Mouse (Mus musculus) ovary, postnatal 10 days (tissue): Measurements from ENCODE around the gene Dmrt1.
"Not testable (repeated sequence)": the region's sequence is repeated elsewhere in the genome, so short reads cannot be mapped to it uniquely, and the experiment has no call there.

Experiments used
- DNase-seq: peaks from one replicate; pipeline ENCODE4 v3.0.0; 2022; ENCODE audit warnings: low spot score

Dmrt1 gene

DNA sequence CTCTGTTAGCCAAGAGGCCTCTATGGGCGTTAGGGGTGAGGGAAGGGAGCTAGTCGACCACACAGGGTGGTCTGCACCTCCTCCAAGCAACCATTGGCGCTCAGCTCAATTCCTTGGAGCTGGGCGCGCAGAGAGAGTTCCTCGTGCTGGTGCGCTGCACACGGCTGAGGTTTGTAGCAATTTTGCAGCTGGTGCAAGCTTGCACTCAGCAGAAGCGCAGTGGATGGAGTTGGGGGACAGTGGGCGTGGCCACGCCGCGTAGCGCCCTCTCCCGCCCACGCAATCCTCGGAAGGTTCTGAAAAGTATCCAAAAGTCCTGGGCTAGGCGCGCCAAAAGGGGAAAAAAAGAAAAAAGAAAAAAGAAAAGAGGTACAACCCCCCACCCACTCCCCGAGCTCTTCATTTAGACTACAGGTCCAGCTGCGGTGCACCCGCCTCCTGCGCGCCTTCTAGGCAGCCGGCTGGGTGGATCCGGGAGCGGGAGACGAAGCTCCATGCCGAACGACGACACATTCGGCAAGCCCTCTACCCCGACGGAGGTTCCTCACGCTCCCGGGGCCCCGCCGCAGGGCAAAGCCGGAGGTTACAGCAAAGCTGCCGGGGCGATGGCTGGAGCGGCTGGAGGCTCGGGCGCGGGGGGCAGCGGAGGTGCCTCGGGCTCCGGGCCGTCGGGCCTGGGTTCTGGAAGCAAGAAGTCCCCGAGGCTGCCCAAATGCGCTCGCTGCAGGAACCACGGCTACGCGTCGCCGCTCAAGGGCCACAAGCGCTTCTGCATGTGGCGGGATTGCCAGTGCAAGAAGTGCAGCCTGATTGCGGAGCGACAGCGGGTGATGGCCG lies at the start of gene Dmrt1:
Gene Dmrt1, plus strand, starts transcription at position 259 of the 837 bp plus-strand sequence.
- DNase-seq, result no peak

DNA sequence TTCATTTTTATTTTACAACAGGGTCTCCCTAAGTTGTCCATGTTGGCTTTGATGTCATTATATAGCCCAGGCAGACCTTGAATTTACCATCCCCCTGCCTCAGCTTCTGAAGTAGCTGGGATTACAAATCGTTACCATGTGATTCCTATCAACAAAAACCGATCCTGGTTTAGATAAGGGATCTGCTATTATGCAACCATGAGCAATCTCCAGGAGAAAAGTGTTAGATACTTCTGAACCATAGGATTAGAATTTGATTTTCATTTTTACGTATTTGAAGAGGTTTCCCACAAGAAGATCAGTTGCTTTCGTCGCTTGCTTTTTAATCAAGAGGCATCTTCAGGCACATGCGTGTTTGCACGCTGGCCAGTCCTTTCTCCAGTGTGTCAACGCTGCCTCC lies 44.7 kb upstream of the Dmrt1 start:
- no peak for DNase-seq

DNA sequence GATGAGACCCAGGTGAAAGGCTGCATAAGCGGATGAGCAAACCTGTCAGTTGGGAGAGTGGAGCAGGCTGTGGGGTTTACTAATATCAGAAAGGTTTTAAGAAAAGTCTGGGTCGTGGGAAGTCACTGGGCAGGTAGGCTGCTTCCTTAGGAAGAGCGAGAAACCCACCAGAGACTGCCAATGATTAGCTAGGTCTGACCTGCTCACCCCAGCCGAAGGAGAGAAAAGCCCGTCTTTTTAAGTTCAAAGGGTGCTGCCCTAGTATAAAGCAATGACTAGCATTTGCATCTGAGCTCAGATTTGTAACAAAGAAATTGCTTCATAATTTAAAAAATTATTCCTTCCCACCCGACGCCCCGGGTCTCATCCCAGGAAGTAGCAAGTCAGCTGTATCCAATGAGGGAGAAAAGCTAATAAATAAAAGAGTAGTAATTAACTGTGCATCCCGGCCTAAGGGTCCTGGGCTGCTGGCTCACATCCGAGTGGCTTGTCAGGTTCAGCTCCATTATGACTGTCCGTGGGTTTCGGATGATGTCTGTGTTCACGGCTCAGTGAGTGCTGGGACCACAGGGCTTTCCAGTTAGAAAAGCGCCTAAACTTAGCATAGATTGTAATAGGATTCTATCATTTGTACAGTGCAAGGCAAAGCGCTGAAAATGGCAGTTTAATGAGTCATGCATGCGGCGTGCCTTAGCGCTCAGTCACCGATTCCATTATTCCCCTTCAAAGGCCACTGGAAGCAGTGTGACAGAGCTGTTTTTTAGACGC lies 43.7 kb upstream of the Dmrt1 start:
- no peak for DNase-seq

DNA sequence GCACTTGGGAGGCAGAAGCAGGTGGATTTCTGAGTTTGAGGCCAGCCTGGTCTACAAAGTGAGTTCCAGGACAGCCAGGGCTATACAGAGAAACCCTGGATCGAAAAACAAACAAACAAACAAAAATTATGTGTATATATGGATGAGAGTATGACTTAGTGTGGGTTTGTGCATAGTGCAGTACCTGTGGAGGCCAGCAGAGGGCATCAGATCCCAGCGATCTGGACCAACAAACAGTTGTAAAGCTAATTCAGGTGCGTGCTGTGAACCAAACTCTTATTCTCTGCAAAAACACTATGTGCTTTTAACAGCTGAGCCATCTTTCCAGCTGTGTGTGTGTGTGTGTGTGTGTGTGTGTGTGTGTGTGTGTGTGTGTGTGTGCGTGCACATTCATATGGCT lies 29.6 kb upstream of the Dmrt1 start:
- not testable (repeated sequence) for DNase-seq

DNA sequence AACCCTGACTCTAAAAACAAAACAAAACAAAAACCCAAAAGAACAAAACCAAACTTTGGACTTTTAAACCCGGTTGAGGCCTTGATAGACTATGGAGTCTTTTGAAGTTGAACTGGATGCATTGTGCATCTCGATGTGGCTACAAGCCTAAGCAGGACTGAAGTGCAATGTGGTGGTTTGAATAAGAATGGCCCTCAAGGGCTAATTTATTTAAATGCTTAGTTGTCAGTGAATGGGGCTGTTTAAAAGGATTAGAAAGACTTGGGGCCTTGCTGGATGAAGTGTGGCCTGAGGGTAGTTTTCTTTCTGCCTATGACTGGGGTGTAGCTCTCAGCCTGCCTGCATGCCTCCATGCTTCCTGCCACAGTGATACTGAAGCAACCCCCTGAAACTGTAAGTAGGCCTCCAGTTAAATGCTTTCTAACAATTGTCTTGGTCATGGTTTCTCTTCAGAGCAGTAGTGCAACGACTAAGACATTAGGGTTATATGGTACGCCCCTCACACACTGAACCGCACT lies 26.2 kb upstream of the Dmrt1 start:
- no peak for DNase-seq

DNA sequence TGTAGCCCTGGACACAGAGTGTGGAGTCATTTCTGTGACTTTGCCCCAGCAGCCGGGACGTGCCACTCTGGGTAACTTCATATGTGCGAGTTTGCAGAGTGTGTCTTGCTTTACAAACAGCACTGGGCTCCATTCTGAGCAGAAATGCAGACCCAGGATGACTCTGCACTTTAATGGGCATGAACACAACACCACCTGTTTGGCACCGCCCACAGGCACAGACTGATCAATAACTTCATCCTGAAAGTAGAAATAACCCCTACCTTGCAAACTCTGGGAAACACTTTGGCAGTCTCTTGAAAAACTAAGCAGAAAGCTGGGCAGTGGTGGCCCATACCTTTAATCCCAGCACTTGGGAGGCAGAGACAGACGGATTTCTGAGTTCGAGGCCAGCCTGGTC lies 24.6 kb upstream of the Dmrt1 start:
- no peak for DNase-seq

DNA sequence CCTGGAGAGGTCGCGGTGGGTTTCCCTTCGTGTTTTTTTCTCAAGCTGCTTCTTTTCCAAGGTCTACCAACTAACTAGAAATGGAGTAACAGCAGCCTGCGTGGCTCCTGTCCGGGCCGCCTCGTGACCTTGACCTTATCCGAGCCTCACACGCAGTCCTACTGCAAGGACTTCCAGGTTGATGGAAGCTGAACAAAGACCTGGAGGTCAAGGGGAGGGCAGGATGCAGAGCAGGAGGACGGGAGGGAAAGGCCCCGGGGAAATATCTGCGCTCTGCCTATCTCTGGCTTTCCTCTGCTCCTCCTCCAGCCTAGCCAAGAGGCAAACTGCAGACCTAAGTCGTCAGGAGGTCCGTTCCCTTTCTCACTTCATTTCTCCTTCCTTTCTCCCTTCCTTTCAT lies 18.9 kb upstream of the Dmrt1 start:
- DNase-seq, result no peak

DNA sequence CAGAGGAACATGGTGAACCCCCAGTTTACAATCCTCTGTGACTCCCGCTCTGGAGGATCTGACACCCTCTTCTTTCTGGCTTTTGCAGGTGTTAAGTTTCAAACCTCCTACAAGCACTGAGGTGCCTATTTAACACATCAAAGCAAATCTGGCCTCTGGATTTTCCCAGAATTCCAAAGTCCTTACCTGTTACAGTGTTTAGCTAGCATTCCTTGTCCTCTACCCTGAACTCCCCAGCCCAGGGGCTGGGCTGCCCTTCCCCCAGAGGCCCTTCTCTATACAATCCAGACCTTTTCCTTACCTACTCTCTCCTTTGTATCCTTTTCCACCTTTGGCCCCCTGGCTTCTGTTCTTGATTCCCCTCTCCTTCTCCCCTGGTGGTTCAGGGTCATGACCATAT lies 18.1 kb upstream of the Dmrt1 start:
- DNase-seq, result no peak

DNA sequence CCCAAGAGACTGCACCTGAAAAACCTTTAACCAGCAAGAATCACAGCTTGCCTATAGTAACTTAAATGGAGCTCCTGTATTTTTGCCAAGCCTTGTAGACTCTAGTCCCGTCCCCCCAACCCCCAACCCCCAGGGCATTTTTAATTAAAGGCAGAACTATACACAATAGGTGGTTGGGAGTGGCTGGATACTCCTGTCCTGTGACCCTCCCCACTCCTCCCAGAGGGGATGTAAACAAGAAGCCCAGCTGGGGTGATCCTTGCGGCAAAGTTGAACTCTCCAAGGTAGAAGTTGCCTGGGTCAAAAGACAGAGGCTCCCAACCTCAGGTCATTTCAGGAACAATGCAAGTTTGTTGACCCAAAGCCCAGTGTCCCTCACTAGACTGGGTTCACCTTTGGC lies 16.9 kb upstream of the Dmrt1 start:
- DNase-seq, result no peak

DNA sequence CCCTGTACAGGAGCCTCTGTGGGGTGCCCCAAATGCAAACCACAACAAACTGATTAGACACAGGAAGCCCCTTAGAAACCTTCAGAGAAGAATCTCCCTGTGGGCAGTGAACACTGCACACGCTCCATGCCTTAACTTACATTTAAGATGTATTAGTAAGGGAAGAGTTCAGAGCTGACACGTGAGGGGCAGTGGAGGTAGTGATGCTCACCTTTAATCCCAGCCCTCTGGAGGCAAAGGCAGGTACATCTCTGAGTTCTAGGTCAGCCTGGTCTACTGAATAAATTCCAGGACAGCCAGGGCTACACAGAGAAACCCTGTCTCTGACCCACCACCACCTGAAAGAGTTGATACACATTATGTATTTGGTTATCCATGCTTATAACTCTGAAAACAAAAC lies 15.9 kb upstream of the Dmrt1 start:
- no peak for DNase-seq

DNA sequence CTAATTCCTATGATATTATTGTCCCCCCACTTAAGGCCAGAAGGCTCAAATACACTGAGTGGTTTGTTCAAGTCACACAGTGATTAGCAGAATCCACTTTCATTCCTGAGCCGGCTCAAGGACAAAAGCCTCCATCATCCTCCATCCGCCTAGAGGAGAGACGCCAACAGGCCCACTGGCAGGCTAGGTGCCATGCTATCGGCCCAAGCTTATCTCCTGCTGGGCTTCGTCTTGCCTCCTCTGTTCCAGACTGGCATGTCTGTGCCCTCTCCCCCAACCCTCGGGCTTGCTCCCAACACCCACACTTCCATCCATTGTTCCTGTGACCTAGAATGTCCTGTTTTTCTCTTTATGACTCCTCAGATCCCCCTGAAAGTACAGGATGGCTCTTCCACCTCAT lies 8.0 kb upstream of the Dmrt1 start:
- DNase-seq, result no peak

DNA sequence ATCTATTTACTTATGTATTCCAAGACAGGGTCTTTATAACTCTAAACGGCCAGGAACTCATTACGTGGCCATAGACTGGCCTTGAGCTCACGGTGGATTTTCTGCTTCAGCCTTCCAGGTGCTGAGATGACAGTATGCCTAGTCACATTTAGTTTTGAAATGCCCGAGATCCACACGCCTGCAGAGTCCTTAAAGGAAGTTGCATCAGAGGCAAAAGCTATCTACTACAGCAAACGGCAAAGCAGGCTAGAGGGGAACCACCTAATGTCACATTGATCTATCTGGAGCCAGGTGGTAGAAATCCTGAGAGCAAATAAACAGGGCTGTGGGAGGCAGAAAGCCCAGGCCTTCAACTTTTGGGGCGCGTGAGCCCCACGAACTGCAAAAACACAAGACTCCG lies 540 bp upstream of the Dmrt1 start:
- DNase-seq, result no peak

DNA sequence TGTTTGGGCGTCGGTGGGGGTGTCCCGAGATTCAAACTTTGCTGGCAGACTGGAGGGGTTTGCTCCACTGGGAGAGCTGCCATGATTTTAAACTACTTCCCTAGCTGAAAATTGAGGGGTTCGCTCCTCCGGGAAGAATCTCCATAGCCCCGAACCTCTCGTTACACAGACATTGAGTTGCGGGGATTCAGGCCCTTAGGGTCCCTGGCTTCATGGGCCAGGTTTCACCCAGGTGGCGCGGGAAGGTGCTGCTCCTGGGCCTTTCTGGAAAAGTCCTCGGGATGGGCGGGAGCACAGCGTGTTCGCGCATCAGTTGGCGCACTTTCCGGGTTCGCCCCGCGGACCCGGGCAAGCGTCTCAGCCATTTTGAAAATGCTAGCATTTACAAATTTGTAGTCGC lies 1.2 kb downstream of the Dmrt1 start:
- no peak for DNase-seq

DNA sequence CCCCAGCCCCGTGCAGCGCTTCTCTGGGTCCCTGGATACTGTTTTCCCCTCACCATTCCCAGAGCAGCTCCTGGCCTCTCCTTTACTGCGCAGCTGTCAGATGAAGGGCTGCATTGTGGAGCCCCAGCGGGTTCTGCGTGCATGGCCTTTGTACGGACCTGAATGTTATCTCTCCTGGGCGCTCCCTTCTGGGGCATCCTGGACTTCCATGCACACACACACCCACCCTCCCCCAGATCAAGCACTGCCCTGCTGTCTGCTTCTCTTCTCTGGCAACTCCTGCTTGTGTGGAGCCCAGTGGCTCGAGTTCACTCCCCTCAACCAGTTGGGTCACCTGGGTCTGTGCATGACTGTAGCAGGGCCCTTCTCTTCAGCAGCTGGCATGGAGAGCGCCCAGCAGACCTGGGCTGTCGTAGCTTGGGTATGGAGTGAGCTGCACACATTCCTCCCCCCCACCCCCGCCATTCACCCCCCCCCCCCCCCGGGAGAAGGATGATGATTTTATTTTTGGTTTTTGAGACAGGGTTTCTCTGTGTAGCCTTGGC lies 9.6 kb downstream of the Dmrt1 start:
- DNase-seq, result no peak

DNA sequence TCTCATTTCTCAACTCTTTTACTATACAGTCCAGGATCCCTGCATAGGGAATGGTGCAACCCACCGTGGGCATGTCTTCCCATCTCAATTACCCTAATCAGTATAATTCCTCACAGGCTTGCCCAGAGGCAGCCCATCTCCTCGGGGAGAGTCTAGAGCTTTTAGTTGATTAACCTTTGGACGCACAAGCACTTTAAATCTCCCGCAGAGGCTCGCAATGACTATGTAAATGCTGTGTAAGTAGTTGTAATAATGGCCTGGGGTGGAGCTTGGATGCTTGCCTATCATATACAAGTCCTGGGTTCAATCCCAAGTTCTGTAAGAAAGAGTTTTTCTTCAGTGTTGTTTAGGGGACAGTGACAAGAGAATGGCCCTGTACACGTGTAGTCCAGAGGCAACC lies 18.7 kb downstream of the Dmrt1 start:
- no peak for DNase-seq

DNA sequence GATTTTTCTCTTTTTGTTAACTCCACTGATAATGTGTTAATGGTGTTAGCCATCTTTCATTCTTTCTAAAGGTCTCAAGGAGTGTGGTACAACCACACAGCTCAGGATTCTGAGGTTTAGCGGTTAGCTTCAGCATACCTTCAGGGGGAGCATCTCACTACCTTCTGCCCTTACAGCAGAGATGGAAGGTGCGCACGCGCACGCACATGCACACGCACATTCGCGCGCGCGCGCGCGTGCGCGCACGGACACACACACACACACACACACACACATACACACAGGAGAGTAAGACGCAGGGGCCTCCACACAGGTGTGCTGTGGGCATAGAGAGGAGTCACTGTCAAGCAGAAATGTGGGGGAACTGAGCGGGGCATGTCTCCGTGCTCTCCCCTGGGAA lies 20.3 kb downstream of the Dmrt1 start:
- no peak for DNase-seq

DNA sequence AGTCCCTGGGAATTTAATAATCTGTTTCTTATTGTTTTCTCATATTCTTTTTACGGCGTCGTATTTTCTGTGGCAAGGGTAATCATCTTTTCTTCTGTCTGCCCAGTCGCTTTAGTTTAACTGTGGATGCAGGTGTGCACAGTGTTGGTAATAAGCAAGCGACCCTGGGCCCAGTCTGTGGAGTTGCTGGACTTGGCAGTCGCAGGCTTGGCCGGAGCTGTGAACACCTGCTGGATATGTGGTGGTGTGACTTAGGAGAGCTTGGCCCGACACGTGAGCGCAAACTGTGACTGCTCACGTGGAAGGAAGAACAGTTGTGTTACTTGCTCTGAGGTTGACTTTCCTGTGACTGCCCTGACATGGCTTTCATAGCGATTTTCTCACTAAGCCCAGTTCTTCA lies 24.3 kb downstream of the Dmrt1 start:
- no peak for DNase-seq

DNA sequence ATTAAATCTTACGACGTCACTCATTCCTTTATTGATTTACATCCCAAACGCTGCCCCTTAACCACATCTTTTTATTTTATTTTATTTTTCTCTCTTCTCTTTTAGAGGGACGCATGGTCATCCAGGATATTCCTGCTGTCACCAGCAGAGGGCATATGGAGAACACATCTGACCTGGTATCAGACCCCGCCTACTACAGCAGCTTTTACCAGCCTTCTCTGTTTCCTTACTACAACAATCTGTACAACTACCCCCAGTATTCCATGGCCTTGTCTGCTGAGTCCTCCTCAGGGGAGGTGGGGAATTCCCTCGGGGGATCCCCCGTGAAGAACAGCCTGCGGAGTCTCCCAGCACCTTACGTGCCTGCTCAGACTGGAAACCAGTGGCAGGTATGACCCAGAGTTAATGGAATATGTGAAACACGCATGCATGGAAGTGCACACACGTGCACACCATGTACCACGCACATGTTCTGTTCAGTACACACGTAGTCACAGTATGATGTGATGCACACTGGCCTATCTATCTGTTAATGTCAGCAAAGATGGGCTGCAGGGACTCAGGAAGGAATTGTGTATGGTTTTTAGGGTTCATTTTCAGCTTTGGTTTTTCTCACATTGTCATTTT lies 40.4 kb downstream of the Dmrt1 start:
- no peak for DNase-seq

DNA sequence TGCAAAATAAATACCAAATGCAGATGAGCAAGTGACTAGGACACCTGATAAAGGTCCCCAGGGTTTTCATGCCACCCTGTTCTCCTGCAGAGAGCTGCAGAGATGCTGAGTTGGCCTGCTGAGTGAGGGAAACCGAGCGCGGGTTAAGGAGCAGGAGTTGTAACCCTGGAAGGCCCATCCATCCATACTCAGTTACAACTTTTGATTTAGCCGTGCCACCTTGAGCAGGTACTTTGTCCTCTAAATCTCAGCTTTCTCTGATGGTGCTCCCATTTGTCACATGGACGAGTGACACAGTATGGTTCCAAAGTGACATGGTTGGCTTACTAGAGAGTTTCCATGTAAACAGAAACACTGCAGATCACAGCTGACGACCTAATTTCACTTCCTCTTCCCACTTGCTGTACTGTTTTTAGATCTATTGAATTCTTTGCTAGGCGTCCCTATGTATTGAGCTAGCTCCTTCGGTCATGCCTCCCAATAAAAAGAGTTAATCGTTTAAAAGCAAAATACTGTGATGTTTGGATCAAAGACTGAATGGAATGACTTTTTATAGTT lies 41.7 kb downstream of the Dmrt1 start:
- DNase-seq, result no peak

DNA sequence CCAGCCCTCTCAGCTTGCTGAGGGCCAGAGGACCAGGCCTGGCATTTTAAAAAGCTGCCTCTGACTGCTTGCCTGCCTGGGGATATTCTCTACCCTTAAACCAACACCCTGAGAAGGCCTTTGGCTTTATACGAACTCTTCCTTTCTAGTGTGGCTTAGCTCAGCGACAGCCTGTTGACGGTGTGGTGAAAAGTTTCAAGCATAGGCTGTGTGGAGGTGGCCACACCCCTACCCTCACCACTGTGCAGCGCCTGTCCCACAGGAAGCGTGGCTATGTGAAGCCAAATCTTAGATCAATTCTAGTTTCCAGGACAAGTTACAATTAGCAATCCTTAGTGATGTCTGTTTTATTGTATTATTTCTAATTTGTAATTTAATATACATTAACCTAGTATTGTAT lies 44.9 kb downstream of the Dmrt1 start:
- no peak for DNase-seq

DNA sequence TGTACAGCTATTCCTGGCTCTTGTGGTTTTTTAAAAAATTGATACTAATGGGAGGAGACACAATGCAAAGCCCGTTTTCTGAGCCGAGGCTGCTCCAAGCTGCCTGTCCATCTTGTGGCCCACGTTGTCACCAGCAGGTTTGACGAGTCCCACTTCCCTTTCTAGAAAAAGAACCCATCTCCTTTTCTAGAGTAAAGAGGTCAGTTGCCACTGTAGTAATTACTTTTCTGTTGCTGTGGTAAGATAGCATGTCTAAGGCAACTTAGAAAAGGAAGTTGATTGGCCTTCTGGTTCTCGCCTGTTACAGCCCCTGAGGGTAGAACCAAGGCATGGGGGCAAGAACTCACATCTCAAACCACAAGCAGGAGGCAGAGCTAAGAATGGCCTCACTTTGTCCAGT lies 45.6 kb downstream of the Dmrt1 start:
- DNase-seq, result no peak

DNA sequence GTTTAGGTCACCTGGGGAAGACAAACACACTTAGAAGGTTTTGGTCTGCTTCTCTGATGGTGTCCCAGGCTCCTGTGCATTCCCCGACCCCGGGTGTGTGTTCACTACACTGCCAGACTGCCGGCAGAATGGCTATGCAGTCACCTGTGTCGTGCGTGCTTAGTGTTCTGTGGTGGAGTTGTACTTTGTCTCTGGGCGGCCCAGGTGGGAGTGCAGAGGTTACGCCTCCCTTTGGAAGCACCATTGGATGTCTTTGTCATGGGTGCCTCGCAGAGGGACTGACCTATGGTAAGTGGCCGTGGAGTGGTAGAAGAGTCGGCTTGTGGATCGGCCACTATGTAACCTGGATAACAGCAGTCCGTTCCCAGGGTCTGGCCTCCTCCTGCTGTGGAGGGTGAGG lies 59.0 kb downstream of the Dmrt1 start:
- DNase-seq, result no peak
